Mouse (Mus musculus) CD4-positive helper T cell, adult 2 months (primary cell): ENCODE results near the gene Cdh19.

Experiments used
- DNase-seq: peaks from one replicate; pipeline ENCODE4 v3.0.0-alpha.2; 2012; ENCODE audit warnings: low read depth, missing footprints, low spot score

The Cdh19 gene

DNA sequence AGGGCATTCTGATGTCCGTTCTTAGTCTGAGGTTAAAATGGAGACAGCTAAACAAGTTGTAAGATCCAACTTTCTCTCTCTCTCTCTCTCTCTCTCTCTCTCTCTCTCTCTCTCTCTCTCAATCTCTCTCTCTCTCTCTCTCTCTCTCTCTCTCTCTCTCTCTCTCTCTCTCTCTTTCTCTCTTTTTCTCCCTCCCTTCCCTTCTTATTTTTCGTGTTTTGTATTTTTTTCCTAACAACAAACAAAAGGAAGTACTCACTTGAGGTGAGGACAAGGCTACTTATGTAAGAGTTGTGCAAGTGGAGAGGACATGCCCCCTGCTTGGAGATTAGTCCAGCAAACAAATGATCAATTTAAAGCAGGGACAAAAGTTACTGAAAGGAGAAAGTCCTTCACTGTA is at the start of gene Cdh19:
Cdh19 (minus strand) TSS at position 101 of the 400 bp plus-strand sequence.
- DNase-seq = no peak

DNA sequence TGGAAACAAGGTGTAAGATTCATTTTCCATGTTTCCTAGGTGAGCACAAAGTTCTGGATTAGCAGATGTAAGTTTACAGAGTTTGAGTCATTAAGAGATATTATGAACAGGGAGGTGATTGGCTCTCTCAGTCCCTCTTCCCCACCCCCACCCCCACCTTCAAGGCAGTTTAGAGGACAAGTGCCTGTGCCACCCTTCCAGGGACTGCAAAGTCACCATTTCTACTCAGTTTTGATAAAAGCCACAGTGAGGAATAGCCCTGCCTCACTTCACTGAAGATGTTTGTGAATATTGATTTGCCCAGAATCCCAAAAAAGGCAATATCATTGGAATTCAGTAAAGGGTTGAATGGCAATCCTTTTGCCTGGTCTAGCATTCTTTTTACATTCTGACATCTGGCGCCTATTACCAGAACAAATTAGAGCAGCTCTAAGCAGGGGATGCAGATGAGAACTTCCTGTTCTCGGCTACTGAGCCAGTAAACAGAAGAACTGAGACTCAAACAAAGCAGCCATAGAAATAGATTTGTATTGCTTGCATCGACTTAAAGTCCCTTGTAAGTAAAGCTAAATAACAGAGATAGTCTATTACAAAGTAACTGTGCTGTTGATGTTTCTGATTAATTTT is 43.2 kb upstream of the Cdh19 start:
- DNase-seq = no peak

DNA sequence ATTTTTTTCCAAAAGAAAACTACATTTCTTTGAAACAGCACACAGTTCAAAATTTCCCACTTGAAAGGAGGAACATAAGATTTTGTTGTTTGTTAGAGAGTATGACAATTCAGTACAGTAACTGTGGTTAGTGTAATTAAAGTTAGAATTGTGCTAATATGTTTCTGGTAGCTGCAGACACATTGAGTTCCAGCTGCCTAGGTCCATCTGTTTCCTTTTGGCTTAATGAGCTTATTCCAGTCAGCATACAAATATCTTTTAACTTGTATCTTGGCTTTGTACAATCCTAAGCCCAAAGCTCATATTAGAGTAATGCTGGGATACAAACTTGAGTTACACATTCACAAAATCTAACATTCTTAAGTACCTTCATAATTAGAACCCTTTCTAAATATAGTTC is 40.3 kb upstream of the Cdh19 start:
- no peak for DNase-seq

DNA sequence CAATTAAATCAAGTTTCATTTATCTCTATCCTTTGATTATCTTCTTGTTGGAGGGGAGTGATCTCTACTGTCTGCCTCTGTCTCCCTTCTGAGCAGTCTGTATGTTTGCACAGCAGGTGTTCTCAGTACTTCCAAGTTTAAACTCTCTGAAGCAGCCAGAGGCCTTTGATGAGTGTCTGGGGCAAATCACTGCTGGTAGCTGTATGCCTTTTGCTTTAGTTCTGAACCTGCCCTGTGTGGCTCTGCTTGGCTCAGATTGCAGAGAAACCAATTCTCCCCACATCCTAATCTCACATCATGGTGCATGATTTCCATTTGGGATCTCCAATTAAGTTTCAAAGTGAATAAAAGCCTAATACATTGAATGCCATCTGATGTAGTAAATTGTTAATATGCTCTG is 12.4 kb upstream of the Cdh19 start:
- no peak for DNase-seq

DNA sequence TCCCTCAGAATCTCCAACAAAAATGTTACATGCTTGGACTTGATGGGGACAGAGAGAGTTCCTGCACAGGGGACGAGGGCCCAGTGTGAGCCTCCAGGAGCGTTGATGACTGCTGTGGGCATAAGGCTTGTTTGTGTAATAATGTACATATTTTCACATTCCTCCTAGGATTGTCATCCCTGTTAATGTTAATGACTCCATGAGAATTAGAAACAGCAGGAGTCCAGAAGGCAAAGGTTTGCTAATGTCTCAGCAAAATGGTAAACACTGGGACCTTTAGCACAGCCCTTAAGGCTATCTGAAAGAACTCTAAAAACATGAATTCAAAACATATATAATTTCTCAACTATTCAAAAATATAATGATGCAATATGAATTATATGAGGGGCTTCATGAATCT is 8.2 kb downstream of the Cdh19 start:
- DNase-seq = no peak

DNA sequence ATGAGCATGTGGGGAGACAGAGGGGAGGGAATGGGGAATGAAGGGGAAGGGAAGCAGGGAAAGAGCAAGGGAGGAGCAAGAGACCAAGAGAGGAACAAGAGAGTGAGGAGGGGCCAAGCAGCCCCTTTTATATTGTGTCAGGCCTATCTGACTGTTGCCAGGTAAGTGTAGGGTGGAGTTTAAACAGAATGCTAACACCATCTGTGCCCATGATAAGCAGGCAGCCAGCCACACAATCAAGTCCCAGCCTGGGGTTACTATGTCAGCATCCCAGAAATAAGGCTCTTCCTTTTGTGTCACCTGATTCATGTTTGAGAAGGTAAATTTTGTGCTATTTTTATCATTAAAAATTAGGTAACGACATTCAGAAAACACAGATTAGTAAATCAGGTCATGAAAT is 67.6 kb downstream of the Cdh19 start:
- no peak for DNase-seq

DNA sequence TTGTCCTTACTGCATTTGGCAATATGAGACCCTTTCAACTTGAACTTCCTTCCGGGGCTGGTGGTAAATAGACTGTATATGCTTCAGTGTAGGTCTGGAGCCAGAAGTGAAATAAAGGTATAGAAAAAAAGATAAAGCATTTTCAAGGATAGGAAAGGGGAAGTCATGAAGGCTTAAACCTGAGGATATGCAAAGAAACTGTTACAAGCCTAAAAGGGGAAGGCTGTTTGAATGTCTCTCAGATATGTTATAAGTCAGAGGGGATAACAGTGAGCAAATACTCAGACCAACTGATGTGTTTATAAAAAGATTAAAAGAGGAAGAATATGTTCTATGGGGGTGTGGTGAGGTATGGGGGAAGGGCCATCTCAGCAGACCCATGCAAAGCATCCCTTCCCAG is 68.2 kb downstream of the Cdh19 start:
- DNase-seq = no peak

DNA sequence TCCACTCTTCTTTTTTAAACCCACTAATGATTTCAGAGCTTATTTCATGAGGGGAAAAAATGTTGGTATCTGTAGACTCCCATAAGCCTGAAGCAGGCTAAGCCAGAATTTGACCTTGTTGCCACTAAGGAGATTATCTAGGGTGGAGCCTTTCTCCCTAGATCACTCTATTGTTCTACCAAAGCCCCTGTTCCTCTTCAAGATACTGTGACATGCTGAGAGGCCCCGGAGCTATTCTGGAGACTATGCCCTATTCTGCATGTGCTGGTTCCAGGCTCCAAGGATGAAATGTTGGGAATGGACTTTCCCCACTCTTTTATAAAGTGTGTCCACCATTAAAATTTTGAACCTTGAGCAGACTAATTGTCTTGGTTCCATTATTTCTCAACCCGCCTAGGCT is 73.1 kb downstream of the Cdh19 start:
- no peak for DNase-seq
